Mouse (Mus musculus): ENCODE measurements at regions not wholly inside any gene's neighbourhood (a gene's known extent, or its start where the extent isn't known, plus 50 kb on each side); places are given as distances from the start of the nearest gene placed in this dataset.

DNA sequence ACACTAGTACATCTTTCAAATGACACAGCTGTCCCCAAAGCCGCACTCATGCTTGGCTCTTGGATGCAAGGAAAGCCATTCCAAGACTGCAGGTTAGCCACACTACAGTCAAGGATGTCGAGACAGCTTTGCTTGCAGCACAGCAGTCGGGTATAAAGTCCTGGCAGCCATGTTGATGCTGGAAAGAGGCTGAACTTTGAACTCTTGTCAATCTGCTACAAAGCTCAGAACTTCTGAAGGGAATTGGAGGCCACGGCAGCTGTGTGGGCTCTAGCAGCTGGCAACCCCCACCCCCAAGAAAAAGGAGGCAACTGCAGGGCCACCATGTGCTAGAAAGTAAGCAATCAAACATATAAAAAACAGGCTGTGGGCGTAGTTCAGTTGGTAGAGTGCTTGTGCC, 90.0 kb upstream of the Zcchc2 start:
- ATAC-seq (ENCODE audit: low FRiP score, low read depth) = no peak
- WGBS = 80% methylated on average over 5 of the region's 5 CpGs
- Histone ChIP-seq H3K4me1 (no peaks in the 10 kb centered on the region), H3K4me3 (no peak overlapping the region), H3K9me3 (no peaks in the 10 kb centered on the region), H3K4me2 (replicated peaks) (no peak overlapping the region), H3K36me3 (no peaks in the 10 kb centered on the region), H3K9ac (no peak overlapping the region), H3K27ac (no peak overlapping the region), H3K27me3 (replicated peaks) (no peaks in the 10 kb centered on the region)

DNA sequence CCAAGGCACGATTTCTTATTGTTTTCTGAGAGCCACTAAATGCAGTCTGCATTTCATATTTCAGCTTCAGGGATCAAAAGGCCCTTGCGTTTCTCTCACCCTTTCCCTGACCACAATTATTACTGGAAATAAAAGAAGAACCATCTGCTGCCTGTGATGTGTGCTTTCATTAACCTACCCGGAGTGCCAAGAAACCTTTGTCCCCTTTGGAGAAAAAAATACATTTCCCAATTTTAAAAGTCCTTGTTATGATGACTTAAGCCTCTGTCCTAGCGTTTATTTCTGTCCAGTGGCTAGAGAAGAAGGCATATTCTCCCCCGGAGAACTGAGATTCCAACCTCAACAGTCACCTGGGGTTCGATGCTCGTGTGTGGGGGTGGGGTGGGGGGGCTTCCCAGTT, 89.3 kb upstream of the Zcchc2 start:
- 81% methylated on average over 7 of the region's 7 CpGs for WGBS
- H3K27me3 ChIP-seq (replicated peaks) = no peaks in the 10 kb centered on the region
- H3K36me3 ChIP-seq = no peaks in the 10 kb centered on the region
- no peak for ATAC-seq (ENCODE audit: low FRiP score, low read depth)
- H3K9ac ChIP-seq = no peak overlapping the region
- H3K4me2 ChIP-seq (replicated peaks) = no peak overlapping the region
- no peak overlapping the region for H3K27ac ChIP-seq
- no peaks in the 10 kb centered on the region for H3K4me1 ChIP-seq
- no peaks in the 10 kb centered on the region for H3K9me3 ChIP-seq
- no peak overlapping the region for H3K4me3 ChIP-seq

GRCm38 (mm10) chr1:105903286-105904115, 86.7 kb upstream of the Zcchc2 start:
- no peaks in the 10 kb centered on the region for H3K27me3 ChIP-seq (replicated peaks)
- 70% methylated on average over 8 of the region's 8 CpGs for WGBS
- H3K9ac ChIP-seq = no peak overlapping the region
- no peak for ATAC-seq (ENCODE audit: low FRiP score, low read depth)
- no peaks in the 10 kb centered on the region for H3K36me3 ChIP-seq
- H3K4me2 ChIP-seq (replicated peaks) = no peak overlapping the region
- H3K4me1 ChIP-seq = no peaks in the 10 kb centered on the region
- no peak overlapping the region for H3K27ac ChIP-seq
- H3K4me3 ChIP-seq = no peak overlapping the region
- H3K9me3 ChIP-seq = no peaks in the 10 kb centered on the region

DNA sequence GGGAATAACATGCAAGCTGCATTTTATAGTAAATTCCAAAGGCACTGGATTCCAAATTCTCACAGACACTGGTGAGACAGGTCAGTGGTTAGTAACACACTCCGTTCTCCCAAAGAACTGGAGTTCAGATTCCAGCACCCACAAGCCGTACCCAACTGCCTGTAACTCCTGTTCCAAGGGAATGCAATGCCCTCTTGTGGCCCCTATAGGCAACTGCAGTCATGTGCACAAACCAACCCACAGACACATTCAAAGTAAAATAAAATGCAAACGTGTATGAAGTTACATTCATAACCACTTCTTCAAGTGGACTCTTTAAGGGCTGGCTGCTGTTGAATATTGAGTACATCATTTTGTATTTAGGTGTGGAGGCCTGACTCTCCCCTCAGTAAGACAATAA, 85.5 kb upstream of the Zcchc2 start:
- H3K9ac ChIP-seq = no peak overlapping the region
- no peaks in the 10 kb centered on the region for H3K4me1 ChIP-seq
- no peaks in the 10 kb centered on the region for H3K27me3 ChIP-seq (replicated peaks)
- H3K36me3 ChIP-seq = no peaks in the 10 kb centered on the region
- no peak overlapping the region for H3K27ac ChIP-seq
- no peaks in the 10 kb centered on the region for H3K9me3 ChIP-seq
- 94% methylated on average over 3 of the region's 3 CpGs for WGBS
- ATAC-seq (ENCODE audit: low FRiP score, low read depth) = no peak
- no peak overlapping the region for H3K4me2 ChIP-seq (replicated peaks)
- no peak overlapping the region for H3K4me3 ChIP-seq

GRCm38 (mm10) chr1:105905785-105906426, 84.3 kb upstream of the Zcchc2 start:
- 78% methylated on average over 9 of the region's 9 CpGs for WGBS
- H3K36me3 ChIP-seq = no peaks in the 10 kb centered on the region
- H3K27me3 ChIP-seq (replicated peaks) = no peaks in the 10 kb centered on the region
- no peak overlapping the region for H3K4me3 ChIP-seq
- H3K27ac ChIP-seq = no peak overlapping the region
- no peak overlapping the region for H3K9ac ChIP-seq
- no peaks in the 10 kb centered on the region for H3K9me3 ChIP-seq
- no peak overlapping the region for H3K4me2 ChIP-seq (replicated peaks)
- H3K4me1 ChIP-seq = no peaks in the 10 kb centered on the region
- no peak for ATAC-seq (ENCODE audit: low FRiP score, low read depth)

DNA sequence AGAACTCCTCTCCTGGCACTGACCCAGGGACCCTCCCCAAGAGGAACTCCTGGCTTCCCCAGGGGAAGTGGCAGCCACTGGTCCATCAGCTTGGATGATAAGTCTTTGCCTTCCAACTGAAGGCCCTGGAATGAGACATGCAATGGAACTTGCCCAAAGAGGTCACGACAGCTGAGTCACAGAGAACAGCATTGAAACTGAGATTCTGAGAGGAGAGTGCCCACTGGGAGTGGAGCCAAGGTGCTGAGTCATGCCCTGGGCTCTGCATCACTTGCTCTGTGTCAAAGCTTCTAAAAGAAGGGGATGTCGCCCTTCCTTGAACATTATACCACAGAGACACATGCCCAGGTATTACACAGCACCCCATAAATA, 83.8 kb upstream of the Zcchc2 start:
- Histone ChIP-seq H3K4me2 (replicated peaks) (no peak overlapping the region), H3K36me3 (no peaks in the 10 kb centered on the region), H3K4me1 (no peaks in the 10 kb centered on the region), H3K27ac (no peak overlapping the region), H3K4me3 (no peak overlapping the region), H3K9ac (no peak overlapping the region), H3K9me3 (no peaks in the 10 kb centered on the region), H3K27me3 (replicated peaks) (no peaks in the 10 kb centered on the region)
- WGBS = 78% methylated on average over 2 of the region's 2 CpGs
- ATAC-seq (ENCODE audit: low FRiP score, low read depth) = no peak

- no peaks in the 10 kb centered on the region for H3K27me3 ChIP-seq (replicated peaks)
- no peak overlapping the region for H3K4me3 ChIP-seq
- no peaks in the 10 kb centered on the region for H3K4me1 ChIP-seq
- no peaks in the 10 kb centered on the region for H3K36me3 ChIP-seq
- WGBS = 20% methylated on average over 15 of the region's 15 CpGs
- ATAC-seq (ENCODE audit: low FRiP score, low read depth) = peak; percentile 66
- no peak overlapping the region for H3K9ac ChIP-seq
- no peaks in the 10 kb centered on the region for H3K9me3 ChIP-seq
- no peak overlapping the region for H3K27ac ChIP-seq
- H3K4me2 ChIP-seq (replicated peaks) = no peak overlapping the region
Observed at GRCm38 (mm10) chr1:105908029-105908876, 82.0 kb upstream of the Zcchc2 start.

GRCm38 (mm10) chr1:105909121-105909520, 81.1 kb upstream of the Zcchc2 start:
- Histone ChIP-seq H3K36me3 (no peaks in the 10 kb centered on the region), H3K4me3 (no peak overlapping the region), H3K9ac (no peak overlapping the region), H3K27me3 (replicated peaks) (no peaks in the 10 kb centered on the region), H3K4me1 (no peaks in the 10 kb centered on the region), H3K4me2 (replicated peaks) (no peak overlapping the region), H3K27ac (no peak overlapping the region), H3K9me3 (no peaks in the 10 kb centered on the region)
- 67% methylated on average over 4 of the region's 4 CpGs for WGBS
- no peak for ATAC-seq (ENCODE audit: low FRiP score, low read depth)

GRCm38 (mm10) chr1:105911714-105912113, 78.5 kb upstream of the Zcchc2 start:
- 73% methylated on average over 3 of the region's 3 CpGs for WGBS
- Histone ChIP-seq H3K9ac (no peak overlapping the region), H3K36me3 (no peaks in the 10 kb centered on the region), H3K4me3 (no peak overlapping the region), H3K27ac (no peak overlapping the region), H3K4me1 (no peaks in the 10 kb centered on the region), H3K27me3 (replicated peaks) (no peaks in the 10 kb centered on the region), H3K4me2 (replicated peaks) (no peak overlapping the region), H3K9me3 (no peaks in the 10 kb centered on the region)
- no peak for ATAC-seq (ENCODE audit: low FRiP score, low read depth)

GRCm38 (mm10) chr1:105921842-105922241, 68.4 kb upstream of the Zcchc2 start:
- WGBS = 92% methylated on average over 4 of the region's 4 CpGs
- Histone ChIP-seq H3K9me3 (no peaks in the 10 kb centered on the region), H3K4me2 (replicated peaks) (no peak overlapping the region), H3K4me3 (no peak overlapping the region), H3K27ac (no peak overlapping the region), H3K9ac (no peak overlapping the region), H3K4me1 (no peaks in the 10 kb centered on the region), H3K27me3 (replicated peaks) (no peaks in the 10 kb centered on the region), H3K36me3 (no peaks in the 10 kb centered on the region)
- no peak for ATAC-seq (ENCODE audit: low FRiP score, low read depth)

DNA sequence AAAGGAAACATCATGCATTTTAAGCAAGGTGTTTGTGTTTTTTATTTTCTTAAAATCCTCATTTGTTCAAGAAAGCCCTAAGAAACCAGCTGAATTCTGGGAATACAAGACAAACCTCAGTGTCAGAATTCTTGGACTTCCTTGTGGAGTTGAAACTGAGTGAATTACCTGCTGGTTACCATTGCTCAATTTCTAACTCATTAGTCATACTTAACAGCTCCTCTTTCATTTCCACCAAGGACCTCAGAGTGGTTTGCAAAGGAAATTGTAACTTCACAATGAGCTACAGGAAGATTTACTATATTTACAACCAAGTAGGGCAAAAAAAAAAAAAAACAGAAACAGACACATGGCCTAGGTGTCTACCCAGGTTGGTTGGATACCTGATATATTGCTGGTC, 67.6 kb upstream of the Zcchc2 start:
- Histone ChIP-seq H3K9ac (no peak overlapping the region), H3K36me3 (no peaks in the 10 kb centered on the region), H3K27ac (no peak overlapping the region), H3K4me1 (no peaks in the 10 kb centered on the region), H3K9me3 (no peaks in the 10 kb centered on the region), H3K27me3 (replicated peaks) (no peaks in the 10 kb centered on the region), H3K4me2 (replicated peaks) (no peak overlapping the region), H3K4me3 (no peak overlapping the region)
- ATAC-seq (ENCODE audit: low FRiP score, low read depth) = no peak

DNA sequence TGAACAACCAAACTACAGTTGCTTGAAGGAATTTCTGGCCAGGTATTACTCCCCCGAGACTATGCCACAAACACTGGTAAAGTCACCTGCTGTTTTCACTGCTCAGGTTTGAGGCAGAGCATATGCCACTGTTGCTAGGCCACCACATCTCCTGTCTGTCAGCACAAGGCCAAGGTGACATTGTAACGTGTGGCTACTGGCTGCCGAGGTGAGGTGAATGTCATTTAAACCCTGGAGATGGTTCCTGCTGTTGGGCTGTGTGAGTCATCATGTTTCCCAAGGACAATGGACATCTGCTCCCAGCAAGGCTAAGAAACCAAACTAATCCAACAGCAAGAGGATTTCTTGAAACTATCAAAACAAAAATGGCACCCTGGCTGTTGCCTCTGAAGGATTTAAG, 67.2 kb upstream of the Zcchc2 start:
- Histone ChIP-seq H3K4me3 (no peak overlapping the region), H3K4me1 (no peaks in the 10 kb centered on the region), H3K9ac (no peak overlapping the region), H3K27ac (no peak overlapping the region), H3K36me3 (no peaks in the 10 kb centered on the region), H3K9me3 (no peaks in the 10 kb centered on the region), H3K27me3 (replicated peaks) (no peaks in the 10 kb centered on the region), H3K4me2 (replicated peaks) (no peak overlapping the region)
- ATAC-seq (ENCODE audit: low FRiP score, low read depth) = no peak
- 80% methylated on average over 3 of the region's 3 CpGs for WGBS

Data from neural tube, embryonic 12.5 days (tissue).